Mouse (Mus musculus) telencephalon, adult 2 months (tissue): ENCODE data around the gene Ndufaf3.
A peak's percentile ranks its signal among the peaks of the same experiment; 100 is the strongest.
"Not testable (repeated sequence)": the region's sequence is repeated elsewhere in the genome, so short reads cannot be mapped to it uniquely, and the experiment has no call there.

Experiments used
- DNase-seq: peaks from one replicate; pipeline ENCODE4 v3.0.0-alpha.2; 2011; ENCODE audit warnings: low read depth, low spot score

Ndufaf3 gene

GRCm38 (mm10) chr9:108566815-108567776, at the start of gene Ndufaf3:
Ndufaf3 (minus strand) TSS chr9:108567434.
- peak; percentile 93 for DNase-seq

- peak; percentile 27 for DNase-seq
These were observed 44.3 kb upstream of the Ndufaf3 start for GRCm38 (mm10) chr9:108611488-108611887.

GRCm38 (mm10) chr9:108608889-108609288, 41.7 kb upstream of the Ndufaf3 start:
- DNase-seq = no peak

- DNase-seq = not testable (repeated sequence)
These were observed 40.7 kb upstream of the Ndufaf3 start for GRCm38 (mm10) chr9:108607929-108608328.

- DNase-seq = no peak
These were observed 34.8 kb upstream of the Ndufaf3 start for GRCm38 (mm10) chr9:108601986-108602385.

- no peak for DNase-seq
These were observed 32.8 kb upstream of the Ndufaf3 start for GRCm38 (mm10) chr9:108600011-108600410.

GRCm38 (mm10) chr9:108599021-108599566, 31.9 kb upstream of the Ndufaf3 start:
- no peak for DNase-seq

GRCm38 (mm10) chr9:108596998-108597764, 29.9 kb upstream of the Ndufaf3 start, which contains the start of gene P4htm:
P4htm (minus strand) TSS chr9:108597667.
- DNase-seq = peak; percentile 55

- no peak for DNase-seq
These were observed 27.1 kb upstream of the Ndufaf3 start for GRCm38 (mm10) chr9:108594354-108594753.

- DNase-seq = no peak
These were observed 24.2 kb upstream of the Ndufaf3 start for GRCm38 (mm10) chr9:108591462-108591861.

- no peak for DNase-seq
These were observed 22.0 kb upstream of the Ndufaf3 start for GRCm38 (mm10) chr9:108589229-108589628.

- DNase-seq = peak; percentile 97
These were observed 20.4 kb upstream of the Ndufaf3 start for GRCm38 (mm10) chr9:108587571-108588180.

GRCm38 (mm10) chr9:108579344-108579690, 12.1 kb upstream of the Ndufaf3 start:
- no peak for DNase-seq

- peak; percentile 90 for DNase-seq
These were observed 11.5 kb upstream of the Ndufaf3 start, which contains the start of gene Wdr6 for GRCm38 (mm10) chr9:108578545-108579343. Wdr6 (minus strand) TSS chr9:108578739.

GRCm38 (mm10) chr9:108577934-108578544, 10.8 kb upstream of the Ndufaf3 start:
- no peak for DNase-seq

GRCm38 (mm10) chr9:108577025-108577424, 9.8 kb upstream of the Ndufaf3 start:
- no peak for DNase-seq

GRCm38 (mm10) chr9:108575321-108576297, 8.4 kb upstream of the Ndufaf3 start:
- DNase-seq = no peak

GRCm38 (mm10) chr9:108574921-108575320, 7.7 kb upstream of the Ndufaf3 start:
- DNase-seq = no peak
